Mouse (Mus musculus) forebrain, embryonic 14.5 days (tissue): ENCODE data around the gene Paqr3. TPM values are rescaled to one million over a fixed set of nuclear protein-coding genes. Genes with fewer than 3 reads are reported as not detected.

Experiments
- ATAC-seq: fragments of 200-750 bp; cut with Nextera tagmentation; 2 replicates; pipeline ENCODE4 v1.8.0; 2017; ENCODE audit warnings: mild to moderate bottlenecking, moderate library complexity
- DNase-seq: peaks from one replicate; pipeline ENCODE4 v3.0.0-alpha.2; 2015; ENCODE audit warnings: low spot score
- H3K27ac ChIP-seq: fragments of 300-500 bp; sonication (generic); 2 replicates; pipeline ENCODE4 v1.5.1; 2014; ENCODE audit warnings: low read depth, mild to moderate bottlenecking, control low read depth, low read length, moderate library complexity
- H3K27me3 ChIP-seq: fragments of 300-500 bp; sonication (generic); replicated peaks from 2 replicates; pipeline ENCODE4 v1.6.1; 2014; ENCODE audit warnings: low read length, control low read depth, mixed read lengths; ENCODE audit not compliant: control insufficient read depth, insufficient read depth
- H3K36me3 ChIP-seq: fragments of 300-500 bp; sonication (generic); 2 replicates; pipeline ENCODE4 v1.6.1; 2014; ENCODE audit warnings: low read length, control low read depth; ENCODE audit not compliant: control insufficient read depth, insufficient read depth
- H3K4me1 ChIP-seq: fragments of 300-500 bp; sonication (generic); 2 replicates; pipeline ENCODE4 v1.6.1; 2014; ENCODE audit warnings: antibody characterized with exemption, low read length, control low read depth; ENCODE audit not compliant: control insufficient read depth, insufficient read depth
- H3K4me2 ChIP-seq: fragments of 300-500 bp; sonication (generic); 2 replicates; pipeline ENCODE4 v1.6.1; 2014; ENCODE audit warnings: mild to moderate bottlenecking, control low read depth, low read length
- H3K4me3 ChIP-seq: fragments of 300-500 bp; sonication (generic); 2 replicates; pipeline ENCODE4 v1.5.1; 2014; ENCODE audit warnings: low read depth, low read length, control low read depth
- H3K9ac ChIP-seq: fragments of 300-500 bp; sonication (generic); 2 replicates; pipeline ENCODE4 v1.6.1; 2014; ENCODE audit warnings: mild to moderate bottlenecking, low read length, control low read depth, moderate library complexity
- H3K9me3 ChIP-seq: fragments of 300-500 bp; sonication (generic); replicated peaks from 2 replicates; pipeline ENCODE4 v1.6.1; 2016; ENCODE audit warnings: low read length, control low read depth, mixed read lengths; ENCODE audit not compliant: control insufficient read depth
- WGBS: fragments of 180-500 bp; shearing (Covaris S2); extraction: QIAGEN DNeasy Blood & Tissue Kit; methylation state at CpG from one replicate; pipeline ENCODE4 v1.1.7; 2014; 5-methylcytosine and 5-hydroxymethylcytosine counted together
- polyA plus RNA-seq: library from polyadenylated mRNA; unstranded; fragments of >200 nt; fragmentation: Nextera tagmentation; extraction: Ambion mirVana; gene quantifications from 2 replicates; pipeline ENCODE4 v1.2.1, GENCODE M21; 2014

Paqr3 gene
- polyA plus RNA-seq, 1 experiment from 2014 or later: 17.9 TPM

GRCm38 (mm10) chr5:97124977-97125376, 13.6 kb upstream of the Paqr3 start:
- WGBS: 91% methylated on average over 12 of the region's 12 CpGs
- Histone ChIP-seq H3K9ac (no peak overlapping the region), H3K4me3 (no peak overlapping the region), H3K27ac (no peak overlapping the region), H3K9me3 (no peaks in the 10 kb centered on the region), H3K27me3 (no peaks in the 10 kb centered on the region), H3K4me2 (no peak overlapping the region), H3K4me1 (no peaks in the 10 kb centered on the region), H3K36me3 (no peaks in the 10 kb centered on the region)
- no peak for ATAC-seq
- no peak for DNase-seq

- peak; percentile 30 for DNase-seq
- Histone ChIP-seq H3K9ac (peak overlapping the region; percentile 81), H3K4me3 (peak overlapping the region; percentile 70), H3K4me1 (peaks cover 16% of the 10 kb centered on the region), H3K27me3 (no peaks in the 10 kb centered on the region), H3K36me3 (peaks cover 18% of the 10 kb centered on the region), H3K27ac (no peak overlapping the region; the same call in 1 of the 2 replicates), H3K4me2 (peak overlapping the region; percentile 57), H3K9me3 (no peaks in the 10 kb centered on the region)
- 10% methylated on average over 5 of the region's 5 CpGs for WGBS
- peak; percentile 1; the same call in 1 of the 2 replicates for ATAC-seq
These were observed 699 bp downstream of the Paqr3 start for GRCm38 (mm10) chr5:97110697-97111096.

DNA sequence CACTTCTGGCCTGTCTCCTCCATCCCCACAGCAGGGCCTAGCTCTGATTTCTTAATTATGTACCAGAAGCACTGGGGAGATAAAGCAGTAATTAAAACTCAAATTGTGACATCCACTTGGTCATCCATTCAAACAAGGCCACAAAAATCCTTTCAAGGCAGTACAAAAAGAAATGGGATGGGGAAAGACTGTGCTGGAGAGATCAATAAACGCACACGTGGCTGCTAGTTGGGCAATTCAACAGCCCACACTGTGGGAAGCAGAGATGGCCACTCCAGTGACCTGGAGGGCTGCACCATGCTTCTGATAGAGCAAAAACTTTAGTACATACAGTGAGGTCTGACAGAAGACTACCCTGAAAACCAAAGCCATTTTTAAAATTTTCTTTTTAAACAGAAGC, 1.3 kb downstream of the Paqr3 start:
- ATAC-seq (no peak), DNase-seq (no peak)
- WGBS: 22% methylated on average over 2 of the region's 2 CpGs
- peaks cover 16% of the 10 kb centered on the region for H3K4me1 ChIP-seq
- H3K9me3 ChIP-seq: no peaks in the 10 kb centered on the region
- H3K4me2 ChIP-seq: peak overlapping the region; percentile 57
- H3K36me3 ChIP-seq: peaks cover 20% of the 10 kb centered on the region
- no peaks in the 10 kb centered on the region for H3K27me3 ChIP-seq
- H3K9ac ChIP-seq: peak overlapping the region; percentile 81; the same call in 1 of the 2 replicates
- no peak overlapping the region for H3K27ac ChIP-seq
- peak overlapping the region; percentile 70 for H3K4me3 ChIP-seq

DNA sequence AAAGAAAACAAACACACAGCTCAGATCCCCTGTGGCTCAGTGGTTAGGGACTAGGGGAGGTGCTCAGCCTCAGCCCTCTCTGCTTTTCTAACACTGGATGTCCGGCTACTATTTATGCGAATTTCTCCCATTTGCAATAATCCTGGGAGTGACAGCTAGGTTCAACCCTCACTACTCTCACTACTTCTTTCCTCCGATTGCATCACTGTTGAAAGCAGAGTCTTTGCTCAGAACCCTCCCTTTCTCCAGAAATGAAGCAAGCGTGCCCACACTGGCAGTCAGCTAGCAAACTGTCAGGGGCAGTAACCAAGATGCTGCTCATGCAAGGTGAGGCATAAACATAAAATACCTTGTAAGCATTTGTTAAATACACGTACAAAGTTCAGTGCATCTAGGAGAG, 3.1 kb downstream of the Paqr3 start:
- ATAC-seq (no peak), DNase-seq (no peak)
- Histone ChIP-seq H3K9ac (no peak overlapping the region), H3K4me2 (no peak overlapping the region), H3K27me3 (no peaks in the 10 kb centered on the region), H3K27ac (no peak overlapping the region), H3K4me3 (no peak overlapping the region), H3K4me1 (peaks cover 16% of the 10 kb centered on the region), H3K9me3 (no peaks in the 10 kb centered on the region), H3K36me3 (peaks cover 26% of the 10 kb centered on the region)
- WGBS: 91% methylated on average over 5 of the region's 5 CpGs

DNA sequence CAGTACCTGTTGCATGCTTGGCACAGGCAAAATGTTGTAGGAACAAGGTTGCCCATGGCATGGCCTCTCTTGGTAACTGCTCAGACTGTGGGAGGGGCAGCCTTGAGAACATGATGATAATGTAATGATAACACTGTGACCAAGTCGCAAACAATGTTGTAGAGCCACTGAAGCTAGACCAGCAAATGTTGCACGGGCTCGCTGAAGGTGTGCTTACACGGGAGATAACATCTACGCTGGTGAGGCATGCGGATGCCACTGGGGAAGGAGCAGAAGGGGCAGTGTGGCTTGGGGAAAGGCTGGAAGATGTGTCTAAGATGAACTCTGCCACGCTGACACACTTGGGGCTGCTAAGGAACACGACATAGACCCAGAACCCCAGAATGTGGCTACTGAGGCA, 11.4 kb downstream of the Paqr3 start:
- no peak overlapping the region for H3K4me2 ChIP-seq
- no peaks in the 10 kb centered on the region for H3K4me1 ChIP-seq
- no peak overlapping the region for H3K9ac ChIP-seq
- H3K4me3 ChIP-seq: no peak overlapping the region
- H3K27me3 ChIP-seq: no peaks in the 10 kb centered on the region
- WGBS: 93% methylated on average over 8 of the region's 8 CpGs
- peaks cover 62% of the 10 kb centered on the region for H3K36me3 ChIP-seq
- no peak for DNase-seq
- H3K9me3 ChIP-seq: no peaks in the 10 kb centered on the region
- ATAC-seq: no peak
- H3K27ac ChIP-seq: no peak overlapping the region

- peaks cover 60% of the 10 kb centered on the region for H3K36me3 ChIP-seq
- ATAC-seq (no peak), DNase-seq (peak; percentile 13)
- no peak overlapping the region for H3K9ac ChIP-seq
- H3K27ac ChIP-seq: no peak overlapping the region
- no peaks in the 10 kb centered on the region for H3K9me3 ChIP-seq
- no peak overlapping the region for H3K4me2 ChIP-seq
- no peaks in the 10 kb centered on the region for H3K27me3 ChIP-seq
- 73% methylated on average over 9 of the region's 9 CpGs for WGBS
- no peak overlapping the region for H3K4me3 ChIP-seq
- no peaks in the 10 kb centered on the region for H3K4me1 ChIP-seq
These were observed 13.8 kb downstream of the Paqr3 start for GRCm38 (mm10) chr5:97097631-97098041.

DNA sequence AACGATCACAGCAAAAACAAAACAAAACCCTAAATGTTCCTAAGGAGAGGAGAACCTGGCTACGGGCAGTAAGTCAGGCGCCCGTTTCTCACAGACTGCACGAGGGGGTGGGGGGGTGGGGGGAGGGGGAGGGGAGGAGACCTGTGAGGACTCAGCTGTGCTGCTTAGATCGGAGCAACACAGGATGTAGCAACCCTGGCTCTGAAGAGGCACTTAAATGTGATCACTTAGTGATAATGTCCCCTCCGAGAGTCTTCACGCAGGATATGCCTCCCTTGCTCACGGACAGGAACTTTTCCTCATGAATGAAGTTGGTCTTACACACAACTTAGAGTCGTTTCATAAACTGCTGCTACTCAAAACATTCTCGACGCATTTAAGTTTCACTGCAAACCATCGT, 16.1 kb downstream of the Paqr3 start:
- 74% methylated on average over 13 of the region's 13 CpGs for WGBS
- Histone ChIP-seq H3K27ac (no peak overlapping the region), H3K36me3 (peaks cover 52% of the 10 kb centered on the region), H3K9me3 (no peaks in the 10 kb centered on the region), H3K9ac (no peak overlapping the region), H3K4me2 (no peak overlapping the region), H3K4me3 (no peak overlapping the region), H3K27me3 (no peaks in the 10 kb centered on the region), H3K4me1 (no peaks in the 10 kb centered on the region)
- ATAC-seq (no peak), DNase-seq (no peak)

DNA sequence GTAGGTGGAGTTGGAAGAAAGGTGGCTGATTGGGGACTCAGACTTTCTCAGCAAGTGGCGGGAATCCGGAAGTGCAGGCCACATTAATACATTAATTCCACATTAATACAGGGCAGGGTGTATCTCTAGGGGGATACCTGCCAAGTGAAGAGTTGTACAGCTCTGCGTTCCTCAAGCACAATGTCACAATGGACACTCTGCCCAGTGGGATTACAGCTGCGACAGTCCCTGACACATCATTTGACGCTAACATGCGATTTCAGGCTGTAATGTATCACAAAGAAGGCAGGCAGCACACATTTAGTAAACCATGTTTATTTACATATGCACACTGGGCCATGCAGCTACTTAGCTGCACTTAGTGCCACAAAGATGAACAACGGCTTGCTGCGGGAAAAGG, 18.4 kb downstream of the Paqr3 start:
- Histone ChIP-seq H3K4me1 (no peaks in the 10 kb centered on the region), H3K36me3 (peaks cover 34% of the 10 kb centered on the region), H3K9me3 (no peaks in the 10 kb centered on the region), H3K27ac (no peak overlapping the region), H3K27me3 (no peaks in the 10 kb centered on the region), H3K4me2 (no peak overlapping the region), H3K9ac (no peak overlapping the region), H3K4me3 (no peak overlapping the region)
- ATAC-seq (no peak), DNase-seq (no peak)
- 82% methylated on average over 8 of the region's 8 CpGs for whole genome bisulfite sequencing

GRCm38 (mm10) chr5:97090034-97090784, 21.2 kb downstream of the Paqr3 start:
- Histone ChIP-seq H3K36me3 (peaks cover 44% of the 10 kb centered on the region), H3K9ac (no peak overlapping the region), H3K27ac (no peak overlapping the region), H3K4me2 (no peak overlapping the region), H3K27me3 (no peaks in the 10 kb centered on the region), H3K4me1 (no peaks in the 10 kb centered on the region), H3K4me3 (no peak overlapping the region), H3K9me3 (no peaks in the 10 kb centered on the region)
- ATAC-seq (no peak), DNase-seq (no peak)
- WGBS: 50% methylated on average over 6 of the region's 6 CpGs
